Mouse (Mus musculus) c-Kit-positive CD71-positive TER-119-positive erythroid progenitor cells, embryonic 14.5 days (primary cell): ENCODE measurements at regions not wholly inside any gene's neighbourhood (a gene's known extent, or its start where the extent isn't known, plus 50 kb on each side); places are given as distances from the start of the nearest gene placed in this dataset.
"Not testable (repeated sequence)": the region's sequence is repeated elsewhere in the genome, so short reads cannot be mapped to it uniquely, and the experiment has no call there.

Experiments used
- DNase-seq: peaks from one replicate; pipeline ENCODE4 v3.0.0-alpha.2; 2013; ENCODE audit warnings: low spot score

- DNase-seq = no peak
These were observed 698.5 kb downstream of the Triml1 start for GRCm38 (mm10) chr8:42442786-42443185.

GRCm38 (mm10) chr8:42402632-42403031 lies 738.7 kb downstream of the Triml1 start:
- no peak for DNase-seq

GRCm38 (mm10) chr8:42396886-42397285 lies 744.4 kb downstream of the Triml1 start:
- DNase-seq = no peak

- no peak for DNase-seq
These were observed 752.5 kb downstream of the Triml1 start for GRCm38 (mm10) chr8:42388816-42389215.

- no peak for DNase-seq
These were observed 793.1 kb downstream of the Triml1 start for GRCm38 (mm10) chr8:42348073-42348603.

GRCm38 (mm10) chr8:42334708-42335107 lies 806.6 kb downstream of the Triml1 start:
- no peak for DNase-seq

- no peak for DNase-seq
These were observed 816.6 kb downstream of the Triml1 start for GRCm38 (mm10) chr8:42324663-42325062.

- no peak for DNase-seq
These were observed 818.4 kb downstream of the Triml1 start for GRCm38 (mm10) chr8:42322862-42323261.

GRCm38 (mm10) chr8:42311060-42311459 lies 830.2 kb downstream of the Triml1 start:
- DNase-seq = no peak

- DNase-seq = no peak
These were observed 849.9 kb downstream of the Triml1 start for GRCm38 (mm10) chr8:42291392-42291791.

- DNase-seq = no peak
These were observed 859.3 kb downstream of the Triml1 start for GRCm38 (mm10) chr8:42282011-42282410.

GRCm38 (mm10) chr8:42253358-42253757 lies 836.5 kb upstream of the Frg1 start:
- no peak for DNase-seq

- not testable (repeated sequence) for DNase-seq
These were observed 825.4 kb upstream of the Frg1 start for GRCm38 (mm10) chr8:42242321-42242720.

- DNase-seq = no peak
These were observed 803.2 kb upstream of the Frg1 start for GRCm38 (mm10) chr8:42219857-42220600.

GRCm38 (mm10) chr8:42210943-42211342 lies 794.1 kb upstream of the Frg1 start:
- no peak for DNase-seq

GRCm38 (mm10) chr8:42209989-42210388 lies 793.1 kb upstream of the Frg1 start:
- DNase-seq = no peak

- DNase-seq = no peak
These were observed 780.4 kb upstream of the Frg1 start for GRCm38 (mm10) chr8:42197257-42197656.

- no peak for DNase-seq
These were observed 777.2 kb upstream of the Frg1 start for GRCm38 (mm10) chr8:42193902-42194550.

GRCm38 (mm10) chr8:42187083-42187482 lies 770.2 kb upstream of the Frg1 start:
- no peak for DNase-seq

GRCm38 (mm10) chr8:42183288-42183878 lies 766.5 kb upstream of the Frg1 start:
- DNase-seq = no peak

- no peak for DNase-seq
These were observed 745.6 kb upstream of the Frg1 start for GRCm38 (mm10) chr8:42162441-42162840.

- no peak for DNase-seq
These were observed 740.1 kb upstream of the Frg1 start for GRCm38 (mm10) chr8:42157006-42157405.

- no peak for DNase-seq
These were observed 739.7 kb upstream of the Frg1 start for GRCm38 (mm10) chr8:42156588-42156987.
